Mouse (Mus musculus) urinary bladder, postnatal 14 days (tissue): ENCODE results near the gene Zfp174.

Source experiments
- DNase-seq: peaks from one replicate; pipeline ENCODE4 v3.0.0; 2021; ENCODE audit warnings: low spot score

Gene Zfp174

DNA sequence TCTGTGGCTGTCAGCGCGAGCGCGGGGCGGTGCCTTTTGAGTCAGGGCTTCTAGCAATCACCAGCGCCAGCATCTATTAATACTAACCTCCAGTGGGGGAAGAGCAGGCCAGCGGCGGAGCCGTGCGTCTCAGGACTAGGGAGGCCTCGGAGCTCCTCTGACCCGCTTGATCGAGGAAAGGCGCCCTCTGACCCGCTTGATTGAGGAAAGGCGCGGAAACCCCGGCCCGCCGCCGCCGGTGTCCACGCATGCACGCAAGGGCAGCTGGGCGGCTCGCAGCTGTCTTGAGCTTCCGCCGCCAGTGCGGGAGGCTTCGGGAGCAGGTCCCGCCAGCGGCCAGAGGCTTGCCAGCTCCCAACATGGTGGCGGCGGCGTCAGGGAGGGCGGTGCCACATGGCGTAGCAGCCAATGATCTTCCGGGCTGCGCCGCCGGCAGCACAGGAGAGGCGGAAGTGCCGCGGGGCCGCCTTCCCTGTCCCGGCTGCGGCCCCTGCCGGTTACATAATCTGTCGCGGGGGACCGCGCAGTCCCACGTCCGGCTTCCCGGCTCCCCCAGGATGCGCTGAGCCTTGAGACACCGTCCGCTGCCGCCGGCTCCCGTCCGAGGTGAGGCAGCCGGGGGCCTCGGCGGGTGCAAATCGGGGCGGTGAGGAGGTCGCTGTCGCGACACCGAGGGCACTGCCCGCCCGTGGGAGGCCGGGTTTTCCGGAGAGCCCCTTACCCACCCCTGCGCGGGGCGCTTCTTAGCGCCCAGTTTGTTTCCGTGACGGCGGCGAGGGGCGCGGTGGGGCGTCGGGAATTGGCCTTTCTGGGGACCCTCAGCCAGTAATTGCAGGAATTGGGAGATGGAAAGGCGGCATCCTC is 37.4 kb downstream of the Zfp174 start, which contains the start of the genes Zfp597 and Gm20695:
TSS of gene Zfp597 (minus strand) at position 361 of the 864 bp plus-strand sequence.
TSS of gene Gm20695 (plus strand) at position 448 of the 864 bp plus-strand sequence.
- peak; percentile 95 for DNase-seq

DNA sequence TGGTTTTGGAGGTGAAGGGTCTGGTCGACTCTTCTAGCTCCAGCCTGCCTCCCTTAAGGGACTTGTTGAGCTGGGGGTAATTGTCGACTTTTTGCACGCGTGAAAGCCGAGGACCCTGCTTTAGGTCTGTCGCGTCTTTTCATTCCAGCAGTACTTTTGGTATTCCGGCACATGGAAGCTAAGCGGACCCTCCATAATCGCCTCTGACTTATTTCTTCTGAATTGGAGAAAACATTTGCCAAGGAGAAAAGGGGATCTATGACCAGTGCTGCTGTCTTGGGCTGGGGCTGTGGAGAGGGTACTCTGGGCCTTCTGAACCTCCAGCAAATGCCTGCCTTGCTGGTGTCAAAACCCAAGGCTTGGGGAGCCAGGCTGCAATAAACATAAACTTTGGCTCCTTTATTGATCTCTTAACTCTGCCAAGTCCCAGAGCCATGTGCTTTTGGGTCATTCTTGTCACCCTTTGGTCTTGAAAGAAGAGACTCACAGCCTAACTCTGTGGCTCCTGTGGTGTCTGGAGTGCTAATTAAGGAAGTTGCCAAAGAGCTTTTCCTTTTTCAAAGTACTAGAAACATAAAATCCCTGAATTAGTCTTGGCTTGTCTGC is 38.1 kb downstream of the Zfp174 start:
- no peak for DNase-seq

DNA sequence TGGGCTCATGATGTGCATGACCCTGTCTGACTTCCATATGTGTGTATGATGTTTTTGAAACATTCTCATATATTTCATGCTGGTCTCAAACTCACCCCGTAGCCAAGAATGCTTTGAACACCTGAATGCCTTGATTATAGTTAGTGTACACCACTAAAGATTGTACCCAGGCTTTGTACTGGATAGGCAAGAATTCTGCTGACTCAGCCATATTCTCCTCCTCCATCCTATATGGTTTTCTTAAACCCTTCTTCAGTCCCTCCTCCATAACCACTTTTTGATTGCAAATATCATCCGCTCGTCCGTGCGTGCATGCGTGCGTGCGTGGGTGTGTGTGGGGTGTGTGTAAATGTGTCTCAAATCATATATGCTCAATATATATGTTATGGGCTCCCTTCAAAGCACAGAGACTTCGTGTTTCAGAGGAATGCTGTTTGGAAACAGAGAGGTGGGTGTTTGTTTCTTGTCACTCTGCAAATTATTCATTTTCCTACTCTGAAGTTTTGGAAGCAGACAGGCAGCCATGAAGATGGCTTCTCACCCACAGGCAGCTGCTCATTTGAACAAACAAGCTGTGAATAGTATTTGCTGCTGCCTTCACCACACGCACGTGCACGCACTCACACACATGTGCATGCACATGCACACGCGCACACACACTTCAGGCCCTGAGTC is 44.7 kb downstream of the Zfp174 start:
- DNase-seq: no peak

DNA sequence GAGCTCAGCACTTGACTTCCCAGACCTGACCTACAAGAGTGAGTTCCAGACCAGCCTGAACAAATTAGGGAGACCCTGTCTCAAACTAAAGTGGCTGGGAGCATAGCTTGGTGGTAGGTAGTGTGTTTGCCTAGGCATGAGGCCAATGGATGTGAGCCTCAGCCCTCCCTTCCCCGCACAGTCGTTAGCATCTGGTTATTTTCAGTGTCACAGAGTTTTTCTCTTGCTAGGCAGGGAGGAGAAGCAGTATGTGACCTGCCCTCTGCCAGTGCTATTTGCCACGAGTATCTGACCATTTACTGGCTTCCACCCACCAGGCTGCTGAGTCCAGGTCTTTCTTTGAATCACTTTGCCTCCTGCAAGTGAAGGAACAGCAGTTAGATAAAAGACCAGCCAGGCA is 46.7 kb downstream of the Zfp174 start:
- no peak for DNase-seq

DNA sequence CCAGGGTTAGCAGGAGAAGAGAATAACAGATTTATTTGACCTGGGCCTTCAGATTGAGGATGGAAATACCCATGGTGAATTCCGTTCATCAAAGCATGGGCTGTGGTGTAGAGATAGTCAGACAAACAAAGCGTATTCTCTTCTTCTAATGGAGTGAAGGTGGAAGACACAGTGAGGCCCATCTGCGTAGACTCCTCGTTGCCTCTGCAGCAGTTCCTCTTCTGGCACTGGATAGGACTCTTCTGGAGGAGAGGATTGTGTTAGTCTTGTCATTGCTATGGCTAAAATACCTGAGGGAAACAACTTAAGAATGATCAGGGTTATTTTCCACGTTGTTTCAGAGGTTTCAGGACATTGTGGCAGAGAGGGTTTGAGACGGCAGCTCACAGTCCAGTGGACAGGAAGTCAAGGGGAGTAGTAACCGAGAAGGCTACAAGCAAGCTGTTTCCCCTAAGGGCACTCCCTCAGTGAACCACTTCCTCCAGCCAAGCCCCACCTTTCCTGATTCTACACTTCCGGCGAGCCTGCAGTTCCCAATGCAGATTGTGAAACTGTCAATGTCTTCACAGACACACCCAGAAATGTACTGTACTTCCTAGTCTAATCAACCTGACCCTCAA is 48.2 kb downstream of the Zfp174 start:
- DNase-seq: peak; percentile 55

DNA sequence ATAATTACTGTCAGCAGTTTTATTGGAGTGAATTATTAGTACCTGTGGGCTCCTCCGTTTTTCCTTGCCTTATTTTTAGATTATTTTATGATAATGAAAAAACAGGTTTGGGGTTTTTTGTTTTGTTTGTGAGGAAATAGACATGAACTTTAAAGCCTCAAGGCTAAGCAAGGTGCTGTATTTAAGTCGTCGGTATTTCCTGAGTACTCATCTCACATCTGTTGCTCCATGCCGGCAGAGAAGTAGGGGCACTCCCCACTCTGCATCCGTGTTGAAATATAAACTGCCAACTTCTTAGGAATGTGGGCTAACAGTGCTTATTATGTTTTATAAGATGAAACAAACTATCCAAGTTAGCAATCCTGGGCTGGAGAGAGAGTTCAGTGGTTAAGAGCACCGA is 49.0 kb downstream of the Zfp174 start:
- no peak for DNase-seq

DNA sequence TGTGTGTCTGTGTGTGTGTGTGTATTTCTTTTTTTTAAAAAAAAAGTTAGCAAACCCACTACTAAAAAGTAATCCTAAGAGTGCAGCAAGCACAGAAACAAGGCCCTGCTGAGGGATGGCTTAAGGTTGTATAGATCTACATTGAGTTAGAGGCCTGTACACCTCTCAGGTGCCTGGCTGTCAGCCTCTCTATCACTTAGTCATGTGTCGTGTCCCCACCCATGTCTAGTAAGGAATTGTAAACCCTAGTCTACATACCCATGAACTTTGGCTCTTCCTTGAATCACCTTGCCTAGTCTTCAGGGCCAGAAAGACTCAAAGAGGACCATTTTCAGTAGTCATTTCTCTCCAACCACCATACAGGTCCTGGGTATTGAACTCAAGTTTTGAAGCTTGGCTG is 49.5 kb downstream of the Zfp174 start:
- no peak for DNase-seq

DNA sequence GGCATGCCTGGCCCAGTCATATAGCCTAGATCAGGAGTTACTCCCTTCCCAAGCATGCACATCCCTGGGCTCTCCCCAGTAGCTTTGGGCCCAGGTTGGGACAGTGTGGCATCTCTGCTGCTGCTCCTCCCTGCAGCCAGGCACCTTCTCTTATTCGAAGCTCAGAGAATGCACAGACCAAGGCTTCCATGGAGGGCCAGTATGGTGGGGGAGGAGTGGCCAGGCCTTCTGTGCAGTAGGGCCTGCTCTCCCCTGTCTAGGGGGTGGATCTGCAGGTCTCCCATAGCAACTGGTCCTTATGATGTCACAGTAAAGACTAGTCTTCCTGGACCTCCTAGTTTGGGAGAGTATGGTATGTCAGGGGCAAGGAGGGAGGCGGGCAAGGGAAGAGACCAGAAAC is 60.4 kb downstream of the Zfp174 start:
- DNase-seq: no peak
